Mouse (Mus musculus) adrenal gland, adult 18-20 months (tissue): ENCODE results near the gene Prkch. TPM values are rescaled to one million over a fixed set of nuclear protein-coding genes. Genes with fewer than 3 reads are reported as not detected.
A peak's percentile ranks its signal among the peaks of the same experiment; 100 is the strongest.
"Not testable (repeated sequence)": the region's sequence is repeated elsewhere in the genome, so short reads cannot be mapped to it uniquely, and the experiment has no call there.

Experiments
- DNase-seq, 2 experiments: peaks; one replicate each; pipeline ENCODE4 v3.0.0; 2021 to 2022; ENCODE audit warnings: low spot score in 2 of 2
- long read RNA-seq, 2 experiments: library from polyadenylated mRNA; stranded (forward); transcript quantifications; one replicate each; pipeline ENCODE4 v2.0.0; 2021
- total RNA-seq, 2 experiments: library from RNA; stranded (reverse); gene quantifications; 1 replicate in 1 of 2; 2 replicates in 1 of 2; pipeline ENCODE4 v1.2.3; 2021

The Prkch gene
- total RNA-seq, result 10 to 100 TPM; 11.0 to 12.5 TPM
- long read RNA-seq, experiment 1, transcript Prkch-201 (14 exons, 3,545 nt), result major isoform, 23 of 25 reads
- long read RNA-seq, experiment 1, partial matches to known transcripts, result 0 of 25 reads
- long read RNA-seq, experiment 1, other reads (novel, unspliced or antisense), result 2 of 25 reads
- long read RNA-seq, experiment 2, transcript Prkch-201 (14 exons, 3,545 nt), result major isoform, 22 of 28 reads
- long read RNA-seq, experiment 2, partial matches to known transcripts, result 2 of 28 reads
- long read RNA-seq, experiment 2, other reads (novel, unspliced or antisense), result 4 of 28 reads

- peak; percentile 69 to 79 for DNase-seq
Observed at GRCm38 (mm10) chr12:73584610-73585240, at the start of gene Prkch. Gene Prkch (plus strand): TSS chr12:73584796.

- peak in 1 of 2 experiments; percentile 18 for DNase-seq
Observed at GRCm38 (mm10) chr12:73537499-73538138, 47.0 kb upstream of the Prkch start.

GRCm38 (mm10) chr12:73538139-73538508 is 46.5 kb upstream of the Prkch start:
- not testable (repeated sequence) for DNase-seq

GRCm38 (mm10) chr12:73539151-73539550 is 45.4 kb upstream of the Prkch start:
- DNase-seq, result no peak

GRCm38 (mm10) chr12:73540402-73540801 is 44.2 kb upstream of the Prkch start:
- DNase-seq, result no peak

GRCm38 (mm10) chr12:73543191-73543590 is 41.4 kb upstream of the Prkch start:
- DNase-seq, result no peak

GRCm38 (mm10) chr12:73544736-73545671 is 39.6 kb upstream of the Prkch start:
- no peak for DNase-seq

GRCm38 (mm10) chr12:73545672-73546085 is 38.9 kb upstream of the Prkch start:
- DNase-seq, result peak; percentile 23 to 30

GRCm38 (mm10) chr12:73546086-73546711 is 38.4 kb upstream of the Prkch start, which contains the start of gene Tmem30b:
Gene Tmem30b (minus strand): TSS chr12:73546392.
- no peak for DNase-seq

- no peak for DNase-seq
Observed at GRCm38 (mm10) chr12:73547646-73548045, 37.0 kb upstream of the Prkch start.

GRCm38 (mm10) chr12:73548259-73548658 is 36.3 kb upstream of the Prkch start:
- no peak for DNase-seq

GRCm38 (mm10) chr12:73554155-73554554 is 30.4 kb upstream of the Prkch start:
- DNase-seq, result peak; percentile 56 to 60

- no peak for DNase-seq
Observed at GRCm38 (mm10) chr12:73558525-73559195, 25.9 kb upstream of the Prkch start.

- no peak for DNase-seq
Observed at GRCm38 (mm10) chr12:73560091-73560490, 24.5 kb upstream of the Prkch start.

GRCm38 (mm10) chr12:73563122-73563521 is 21.5 kb upstream of the Prkch start:
- not testable (repeated sequence) for DNase-seq

GRCm38 (mm10) chr12:73564176-73564575 is 20.4 kb upstream of the Prkch start:
- no peak for DNase-seq

GRCm38 (mm10) chr12:73564795-73565619 is 19.6 kb upstream of the Prkch start:
- DNase-seq, result no peak

- DNase-seq, result no peak
Observed at GRCm38 (mm10) chr12:73565620-73565969, 19.0 kb upstream of the Prkch start.

- no peak for DNase-seq
Observed at GRCm38 (mm10) chr12:73574632-73575031, 10.0 kb upstream of the Prkch start.
